Mouse (Mus musculus): ENCODE data around the gene 3110082I17Rik.
"Not testable (repeated sequence)": the region's sequence is repeated elsewhere in the genome, so short reads cannot be mapped to it uniquely, and the experiment has no call there.

3110082I17Rik gene

DNA sequence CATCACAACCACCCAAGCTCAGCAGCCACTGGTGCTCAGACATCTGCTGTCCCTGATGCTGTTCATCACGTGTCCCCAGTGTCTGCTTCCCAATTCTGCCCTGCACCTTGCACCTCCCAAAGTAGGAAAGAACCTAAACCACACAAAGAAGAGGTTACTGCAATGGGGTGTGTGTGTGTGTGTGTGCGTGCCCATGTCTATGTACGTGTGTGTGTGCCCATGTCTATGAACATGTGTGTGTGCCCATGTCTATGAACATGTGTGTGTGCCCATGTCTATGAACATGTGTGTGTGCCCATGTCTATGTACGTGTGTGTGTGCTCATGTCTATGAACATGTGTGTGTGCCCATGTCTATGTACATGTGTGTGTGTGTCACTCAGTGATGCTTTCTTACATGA is 64.8 kb downstream of the 3110082I17Rik start:
- no peak for DNase-seq (ENCODE audit: low read depth, low spot score)

DNA sequence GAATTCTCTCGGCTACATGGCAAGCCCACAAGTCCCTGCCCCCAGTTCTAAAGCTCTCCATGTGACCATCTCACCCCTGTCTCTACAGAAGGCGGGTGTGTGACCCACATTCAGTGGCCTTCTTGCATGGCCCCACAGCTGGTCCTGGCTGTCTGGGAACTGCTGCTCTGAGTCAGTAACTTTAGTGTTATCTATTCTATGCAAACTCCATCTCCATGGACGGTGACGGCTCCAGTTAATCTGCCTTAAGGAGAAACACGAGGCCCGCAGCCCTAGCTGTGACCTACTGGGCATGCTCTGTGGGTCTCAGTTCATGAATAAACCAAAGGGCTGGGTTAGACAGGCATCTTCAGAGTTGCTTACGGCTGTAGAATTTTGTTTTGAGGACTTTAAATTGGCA is 65.9 kb downstream of the 3110082I17Rik start:
- DNase-seq (ENCODE audit: low read depth, low spot score) = no peak

DNA sequence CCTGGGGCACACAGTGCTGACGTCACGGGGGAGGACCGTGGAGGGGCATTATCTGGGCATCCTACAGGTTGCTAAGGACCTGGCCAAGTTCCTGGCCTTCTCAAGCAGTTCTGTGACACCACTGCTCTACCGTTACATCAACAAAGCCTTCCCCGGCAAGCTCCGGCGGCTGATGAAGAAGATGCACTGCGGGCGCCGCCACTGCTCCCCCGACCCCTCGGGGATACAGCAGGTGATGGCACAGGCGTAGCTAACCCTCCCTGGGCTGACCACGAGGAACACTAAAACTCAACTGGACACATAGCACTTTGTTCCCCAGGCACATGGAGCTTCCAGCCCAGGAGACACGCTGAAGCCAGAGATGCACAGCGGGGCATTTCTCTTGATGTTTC is 67.1 kb downstream of the 3110082I17Rik start:
- DNase-seq (ENCODE audit: low read depth, low spot score) = no peak

DNA sequence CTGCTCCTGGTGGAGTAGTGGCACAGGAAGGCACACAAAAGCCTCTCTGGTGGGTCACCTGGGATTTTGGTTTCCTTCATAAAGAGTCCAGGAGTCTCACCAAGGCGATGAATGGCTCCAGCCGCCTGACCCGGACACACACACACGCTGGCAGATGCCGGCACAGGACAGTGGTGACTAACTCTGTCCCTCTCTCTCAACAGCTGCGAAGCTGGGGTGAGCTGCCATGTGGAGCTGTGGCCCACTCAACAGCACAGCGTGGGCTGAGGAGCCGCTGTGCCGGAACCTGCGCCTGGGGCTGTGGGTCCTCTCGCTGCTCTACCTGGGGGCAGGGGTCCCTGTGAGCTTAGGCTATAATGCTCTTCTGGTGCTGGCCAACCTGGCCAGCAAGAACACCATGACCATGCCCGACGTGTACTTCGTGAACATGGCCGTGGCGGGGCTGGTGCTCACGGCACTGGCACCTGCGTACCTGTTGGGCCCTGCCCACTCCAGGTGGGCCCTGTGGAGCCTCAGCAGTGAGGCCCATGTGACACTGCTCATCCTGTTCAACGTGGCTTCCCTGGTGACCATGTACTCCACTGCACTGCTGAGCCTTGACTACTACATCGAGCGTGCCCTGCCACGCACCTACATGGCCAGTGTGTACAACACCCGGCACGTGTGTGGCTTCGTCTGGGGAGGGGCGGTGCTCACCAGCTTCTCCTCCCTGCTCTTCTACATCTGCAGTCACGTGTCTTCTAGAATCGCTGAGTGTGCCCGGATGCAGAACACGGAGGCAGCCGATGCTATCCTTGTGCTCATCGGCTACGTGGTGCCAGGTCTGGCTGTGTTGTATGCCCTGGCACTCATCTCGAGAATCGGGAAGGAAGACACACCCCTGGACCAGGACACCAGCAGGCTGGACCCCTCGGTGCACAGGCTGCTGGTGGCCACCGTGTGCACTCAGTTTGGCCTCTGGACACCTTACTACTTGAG is 67.8 kb downstream of the 3110082I17Rik start:
- no peak for DNase-seq (ENCODE audit: low read depth, low spot score)

DNA sequence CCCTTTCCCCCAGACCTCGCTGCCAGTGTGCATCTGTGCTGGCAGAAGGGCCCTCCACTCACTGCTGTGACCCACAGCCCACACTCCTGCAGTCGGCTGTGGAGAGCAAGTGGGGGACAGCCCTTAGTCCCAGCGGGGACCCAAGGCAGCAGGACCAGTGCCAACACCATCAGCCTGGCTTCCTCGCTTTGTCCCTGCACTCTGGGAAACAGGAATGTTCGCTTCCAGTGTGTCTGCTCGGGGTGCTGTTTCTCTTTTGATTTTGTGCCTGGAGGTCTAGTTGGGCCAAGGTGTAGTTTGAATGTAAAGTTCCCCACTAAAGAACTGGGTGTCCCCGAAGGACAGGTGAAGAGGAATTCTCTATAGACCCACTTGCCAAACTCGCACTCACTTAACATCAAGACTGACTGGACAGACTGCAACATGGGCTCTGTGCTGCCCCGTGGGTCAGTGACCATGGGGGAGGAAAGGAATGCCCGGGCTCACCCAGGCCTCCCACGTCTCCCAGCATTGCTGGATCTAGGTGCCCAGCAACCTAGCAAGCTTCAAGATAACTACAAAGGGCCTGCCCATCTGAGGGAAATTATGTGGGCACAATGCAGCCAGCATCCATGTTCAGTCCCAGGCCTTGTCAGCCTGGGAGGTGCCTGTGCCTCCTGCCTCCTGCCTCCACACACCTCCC is 68.9 kb downstream of the 3110082I17Rik start:
- no peak for DNase-seq (ENCODE audit: low read depth, low spot score)

DNA sequence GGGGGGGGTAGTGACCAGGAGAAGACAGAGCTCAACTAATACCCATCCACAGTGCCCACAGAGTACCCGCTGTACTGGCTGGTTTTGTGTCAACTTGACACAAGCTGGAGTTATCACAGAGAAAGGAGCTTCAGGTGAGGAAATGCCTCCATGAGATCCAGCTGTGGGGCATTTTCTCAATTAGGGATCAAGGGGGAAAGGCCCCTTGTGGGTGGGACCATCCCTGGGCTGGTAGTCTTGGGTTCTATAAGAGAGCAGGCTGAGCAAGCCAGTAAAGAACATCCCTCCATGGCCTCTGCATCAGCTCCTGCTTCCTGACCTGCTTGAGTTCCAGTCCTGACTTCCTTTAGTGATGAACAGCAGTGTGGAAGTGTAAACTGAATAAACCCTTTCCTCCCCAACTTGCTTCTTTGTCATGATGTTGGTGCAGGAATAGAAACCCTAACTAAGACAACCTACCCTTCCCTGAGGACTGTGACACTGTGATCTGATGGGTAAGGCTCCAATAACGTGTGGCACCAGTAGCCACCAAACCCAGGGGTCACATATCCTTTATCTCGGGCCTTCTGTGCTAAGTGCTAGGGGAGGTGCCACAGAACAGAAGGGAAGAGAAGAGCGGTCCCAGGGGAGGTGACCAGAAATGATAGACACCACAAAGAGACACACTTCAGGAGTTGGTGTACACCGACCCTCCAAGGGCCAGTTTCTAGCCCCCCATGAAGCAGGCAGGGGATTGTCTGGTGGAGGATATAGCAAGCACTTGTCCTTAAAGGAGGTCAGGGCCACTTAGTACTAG is 69.8 kb downstream of the 3110082I17Rik start:
- DNase-seq (ENCODE audit: low read depth, low spot score) = not testable (repeated sequence)

DNA sequence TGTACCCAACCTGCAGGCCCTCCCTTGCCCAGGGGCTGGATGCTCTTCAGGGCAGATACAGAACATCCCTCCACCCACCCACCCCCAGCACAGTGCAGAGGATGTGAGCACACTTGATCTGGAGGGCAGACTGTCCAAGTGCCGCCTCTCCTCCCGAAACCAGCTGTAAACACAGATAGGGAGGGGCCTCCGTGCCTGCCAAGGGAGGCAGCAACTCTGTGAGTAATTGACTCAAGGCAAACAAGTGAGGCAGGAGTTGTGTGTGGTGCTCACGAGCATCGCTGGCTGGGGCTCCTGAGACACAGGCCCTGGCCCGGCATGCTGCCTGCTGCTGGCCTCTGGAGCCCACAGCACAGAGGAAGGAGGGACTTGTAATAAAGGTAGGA is 70.7 kb downstream of the 3110082I17Rik start:
- no peak for DNase-seq (ENCODE audit: low read depth, low spot score)

DNA sequence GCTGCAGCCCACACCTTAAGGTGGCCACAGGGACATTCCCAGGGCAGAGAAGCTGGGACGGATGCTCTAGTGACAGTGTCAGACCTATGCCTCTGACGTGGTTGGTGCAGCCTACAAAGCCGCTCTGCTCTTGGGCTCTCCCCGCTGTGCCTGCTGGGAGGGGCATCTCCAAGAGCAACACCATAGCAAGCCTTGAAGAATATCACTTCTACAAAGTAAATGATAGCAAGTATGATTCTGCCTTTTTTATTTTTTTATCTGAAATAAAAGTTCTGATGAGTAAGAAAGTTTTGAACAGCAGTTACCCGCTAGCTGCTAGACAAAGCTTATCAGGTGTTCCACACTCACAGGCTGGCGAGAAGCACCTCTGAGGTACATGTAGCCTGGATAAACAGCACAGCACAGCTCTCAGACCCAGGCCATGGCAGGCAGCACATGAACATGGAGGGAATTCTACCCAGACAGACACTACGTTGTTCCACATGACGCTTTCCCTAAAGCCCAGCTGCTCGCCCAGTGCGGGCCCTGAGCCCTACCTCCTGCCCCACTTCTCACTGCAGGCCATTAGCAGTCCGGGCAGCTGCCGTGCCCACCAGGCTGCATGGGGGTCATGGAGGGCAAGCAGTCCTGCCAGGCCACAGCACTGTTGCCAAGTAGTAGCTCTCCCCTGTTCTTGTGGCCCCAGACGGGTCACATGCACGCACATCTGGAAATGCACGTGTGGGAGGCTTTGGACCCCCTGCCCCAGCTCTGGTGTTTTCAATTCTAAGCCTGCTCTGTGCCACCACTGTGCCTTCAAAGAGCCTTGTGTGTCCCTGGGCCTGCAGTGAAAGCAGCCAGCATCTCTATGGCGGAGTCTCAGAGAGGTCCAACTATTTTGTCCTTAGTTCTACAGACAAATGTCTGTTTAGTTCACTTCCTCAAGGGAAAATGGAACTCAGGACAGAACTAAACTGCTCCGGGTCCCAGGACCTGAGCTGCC is 71.3 kb downstream of the 3110082I17Rik start:
- no peak for DNase-seq (ENCODE audit: low read depth, low spot score)

DNA sequence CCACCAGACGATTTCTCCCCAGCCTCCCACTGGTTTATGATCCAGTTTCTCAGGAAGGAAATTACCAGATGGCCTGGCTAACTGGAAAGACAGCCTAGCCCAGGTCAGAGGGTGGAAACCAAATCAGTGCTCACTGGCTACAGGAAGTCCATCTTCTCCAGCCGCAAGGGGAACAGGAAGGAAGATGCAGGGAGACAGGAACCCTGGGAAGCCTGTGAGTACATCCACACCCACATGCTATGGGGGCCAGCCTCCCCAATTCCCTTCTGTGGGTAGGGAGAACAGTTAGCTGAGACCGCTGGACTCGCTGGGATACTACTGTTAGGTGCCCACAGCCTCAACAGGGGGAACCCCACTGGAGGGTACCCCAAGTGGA is 72.1 kb downstream of the 3110082I17Rik start:
- DNase-seq (ENCODE audit: low read depth, low spot score) = no peak

DNA sequence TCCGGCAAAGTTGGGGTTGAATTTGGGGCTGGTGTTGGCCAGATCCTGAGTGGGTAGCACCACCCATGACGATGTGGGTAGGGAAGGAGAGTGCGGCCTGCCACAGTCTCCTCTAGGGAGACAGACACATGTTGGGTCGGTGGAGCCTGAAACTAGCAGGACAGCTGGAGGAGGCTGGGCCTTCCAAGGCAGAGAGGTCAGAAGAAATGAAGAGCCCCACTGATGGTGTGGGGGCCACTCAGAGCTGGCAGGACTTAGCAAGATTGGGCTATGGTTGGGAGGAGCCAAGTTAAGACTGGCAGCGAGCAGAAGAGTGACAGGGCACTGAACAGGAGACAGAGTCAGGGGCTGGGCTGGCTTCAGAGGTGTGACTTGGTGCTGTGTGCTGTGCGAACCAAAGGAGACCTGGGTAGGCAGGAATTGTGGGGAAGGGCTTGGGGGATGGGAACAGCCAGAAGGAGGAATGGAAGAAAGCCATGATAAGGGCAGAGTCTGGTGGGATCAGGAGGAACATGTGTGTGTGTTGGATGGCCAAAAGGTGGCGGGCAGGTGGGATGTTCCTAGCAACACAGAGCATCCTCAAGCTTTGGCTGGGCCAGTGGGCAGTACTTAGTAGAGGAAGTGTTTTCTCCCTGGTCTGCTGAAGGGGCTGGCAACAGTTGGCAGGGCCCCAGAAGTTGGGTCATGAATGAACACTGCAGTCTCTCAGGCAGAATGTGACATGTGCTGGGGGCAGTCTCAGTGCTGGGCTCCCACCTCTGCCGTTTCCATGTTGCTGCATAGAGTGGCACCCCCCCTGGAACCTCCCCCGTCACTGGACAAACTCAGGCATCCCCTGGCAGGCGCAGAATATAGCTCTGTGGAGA is 72.8 kb downstream of the 3110082I17Rik start:
- DNase-seq (ENCODE audit: low read depth, low spot score) = no peak

DNA sequence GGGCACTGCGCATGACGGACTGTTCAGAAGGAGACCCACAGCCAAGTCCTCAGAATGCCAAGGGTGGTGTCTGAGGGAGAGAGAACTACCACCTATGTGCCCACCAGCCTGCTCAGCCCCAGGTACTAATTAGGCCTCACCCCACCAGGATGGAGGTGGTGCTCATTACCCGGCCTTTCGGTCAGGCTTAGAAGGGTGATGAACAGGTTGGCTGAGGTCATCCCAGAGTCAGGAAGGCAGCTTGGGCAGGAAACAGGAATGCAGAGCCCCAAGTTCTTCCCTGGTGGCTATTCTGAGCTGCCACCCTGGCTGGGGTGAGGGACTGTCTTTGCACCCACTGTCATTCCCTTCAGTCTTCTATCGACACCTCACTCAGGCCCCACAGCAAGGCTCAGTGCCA is 74.3 kb downstream of the 3110082I17Rik start:
- DNase-seq (ENCODE audit: low read depth, low spot score) = no peak

DNA sequence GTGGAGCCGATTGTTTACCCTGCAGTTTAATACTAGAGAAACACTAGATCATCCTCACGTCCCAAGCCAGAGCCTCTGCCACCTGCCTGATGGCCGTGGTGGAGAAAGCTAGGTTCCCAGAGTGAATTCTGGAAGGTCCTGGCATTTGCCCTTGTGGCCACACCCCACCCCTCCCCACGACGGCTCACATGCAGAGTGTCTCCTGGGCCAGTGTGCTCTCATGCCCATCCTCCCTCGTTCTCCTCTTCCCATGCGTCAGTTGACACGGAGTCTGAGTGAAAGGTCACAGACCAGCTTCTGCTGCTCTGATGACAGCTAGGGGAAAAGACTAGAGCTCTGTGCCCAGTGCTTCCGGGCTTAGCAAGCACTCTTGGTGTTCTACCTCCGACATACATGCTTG is 75.8 kb downstream of the 3110082I17Rik start:
- no peak for DNase-seq (ENCODE audit: low read depth, low spot score)

DNA sequence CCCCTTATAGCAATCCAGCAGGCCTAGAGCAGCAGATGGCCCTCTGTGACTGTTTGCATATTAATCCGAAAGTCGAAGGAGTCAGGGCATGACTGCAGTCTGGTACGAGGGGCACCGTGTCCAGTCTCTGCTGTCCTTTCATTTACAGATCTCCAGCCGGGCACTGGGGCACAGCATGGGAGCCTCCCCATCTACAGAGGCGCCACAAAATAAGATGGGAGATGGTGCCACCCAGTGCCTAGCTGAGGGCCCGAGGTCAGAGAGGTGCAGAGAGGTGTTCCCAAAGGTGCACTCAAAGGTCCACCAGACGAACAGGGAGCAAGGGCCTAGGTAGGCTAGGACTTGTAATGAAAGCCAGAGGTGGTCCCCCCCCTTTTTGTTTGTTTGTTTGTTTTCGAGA is 77.1 kb downstream of the 3110082I17Rik start:
- no peak for DNase-seq (ENCODE audit: low read depth, low spot score)

DNA sequence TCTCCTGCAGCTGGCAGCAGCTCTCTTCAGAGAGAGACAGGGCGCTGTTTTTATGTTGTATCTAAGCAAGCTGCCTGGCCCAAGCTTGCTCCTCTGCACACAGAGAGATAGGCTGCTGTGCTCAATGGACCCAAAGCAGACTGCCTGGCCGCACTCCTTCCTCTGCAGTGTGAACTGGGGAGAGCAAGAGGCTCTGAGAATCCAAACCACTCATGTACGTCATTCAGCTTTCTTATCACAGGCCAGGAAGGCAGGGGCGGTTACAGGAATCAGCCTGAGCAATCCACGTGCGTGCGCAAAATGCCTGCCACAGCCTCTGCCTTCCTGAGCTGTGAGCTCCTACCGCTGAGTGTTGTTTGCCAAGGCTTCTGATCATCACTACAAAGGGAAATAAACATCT is 77.6 kb downstream of the 3110082I17Rik start:
- no peak for DNase-seq (ENCODE audit: low read depth, low spot score)

DNA sequence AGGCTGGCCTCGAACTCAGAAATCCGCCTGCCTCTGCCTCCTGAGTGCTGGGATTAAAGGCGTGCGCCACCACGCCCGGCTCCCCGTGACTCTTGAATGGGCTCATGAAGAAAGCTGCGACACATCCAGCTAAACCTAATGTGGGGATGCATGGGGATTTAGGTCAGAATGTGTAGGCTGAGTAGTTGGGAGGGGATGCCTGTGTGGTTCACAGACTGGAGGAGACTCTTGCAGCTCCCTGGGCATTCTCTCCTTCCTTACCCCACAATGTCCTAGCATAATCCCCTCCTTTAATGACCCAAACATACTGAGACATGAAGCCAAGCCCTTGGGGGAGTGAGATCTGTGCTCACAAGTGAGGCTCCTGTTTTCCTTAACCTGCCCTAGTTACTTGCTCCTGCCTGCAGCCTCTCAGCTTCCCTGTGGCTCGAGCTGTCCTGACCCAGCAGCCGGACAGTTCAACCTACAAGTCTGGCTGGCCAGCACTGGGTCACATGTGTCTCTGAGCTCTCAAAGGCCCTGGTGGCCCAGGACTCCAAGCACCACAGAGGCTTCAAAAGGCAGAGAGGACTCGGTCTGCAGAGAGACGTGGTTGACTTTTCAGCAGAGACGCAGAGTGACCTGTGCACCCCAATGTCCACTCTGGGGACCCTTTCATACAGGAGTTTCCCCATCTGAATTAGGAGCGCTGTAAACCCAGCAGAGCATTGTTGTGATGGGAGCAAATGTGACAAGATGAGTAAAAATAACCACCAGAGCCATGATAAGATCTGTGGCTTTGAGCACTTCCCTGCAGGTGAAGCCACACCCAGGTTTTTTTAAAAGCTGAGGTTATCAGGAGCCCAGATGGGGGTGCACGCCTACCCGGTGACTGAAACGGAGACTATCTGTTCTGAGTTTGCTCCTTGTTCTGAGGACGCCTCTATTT is 78.5 kb downstream of the 3110082I17Rik start:
- no peak for DNase-seq (ENCODE audit: low read depth, low spot score)

DNA sequence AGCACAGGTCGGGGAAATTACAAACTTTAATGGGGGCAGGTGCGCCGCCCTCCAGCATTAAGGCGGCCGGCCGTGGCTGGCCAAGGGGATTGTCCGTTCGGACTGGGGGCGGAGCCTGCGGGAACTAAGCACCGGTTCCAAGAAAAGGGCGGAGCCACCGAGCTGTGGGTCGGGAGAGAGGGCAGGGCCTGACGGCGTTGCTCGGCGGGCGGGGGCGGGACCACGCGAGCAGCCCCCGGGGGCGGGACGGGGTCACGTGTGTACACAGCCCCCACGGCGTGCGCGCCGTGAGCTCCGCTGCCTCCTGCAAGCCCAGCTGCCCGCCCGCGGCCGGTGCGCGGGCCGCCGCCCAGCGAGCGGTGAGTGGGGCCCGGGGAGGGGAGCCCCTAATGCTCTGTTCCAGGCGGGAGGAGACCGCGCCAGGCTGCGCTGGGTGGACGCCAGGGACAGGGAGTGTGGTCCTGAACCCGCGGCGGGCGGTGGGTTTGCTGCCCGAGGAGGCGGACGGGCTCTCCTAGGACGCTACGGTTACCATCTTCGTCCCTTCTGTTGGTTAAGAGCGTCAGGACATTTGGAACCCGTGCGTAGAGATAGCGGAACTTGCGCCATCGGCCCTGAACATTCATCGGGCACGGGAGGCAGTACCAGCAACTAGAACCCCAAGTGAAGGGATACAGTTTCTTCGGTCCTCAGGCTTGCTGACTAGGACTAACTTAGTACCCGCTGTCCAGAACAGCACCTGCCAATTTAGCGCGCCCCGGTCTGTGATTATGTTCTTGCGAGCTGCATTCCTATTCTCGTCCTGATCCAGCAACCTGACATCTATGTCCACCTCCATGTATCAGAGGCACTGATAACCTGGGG is 79.7 kb downstream of the 3110082I17Rik start:
- DNase-seq (ENCODE audit: low read depth, low spot score) = peak; percentile 87

DNA sequence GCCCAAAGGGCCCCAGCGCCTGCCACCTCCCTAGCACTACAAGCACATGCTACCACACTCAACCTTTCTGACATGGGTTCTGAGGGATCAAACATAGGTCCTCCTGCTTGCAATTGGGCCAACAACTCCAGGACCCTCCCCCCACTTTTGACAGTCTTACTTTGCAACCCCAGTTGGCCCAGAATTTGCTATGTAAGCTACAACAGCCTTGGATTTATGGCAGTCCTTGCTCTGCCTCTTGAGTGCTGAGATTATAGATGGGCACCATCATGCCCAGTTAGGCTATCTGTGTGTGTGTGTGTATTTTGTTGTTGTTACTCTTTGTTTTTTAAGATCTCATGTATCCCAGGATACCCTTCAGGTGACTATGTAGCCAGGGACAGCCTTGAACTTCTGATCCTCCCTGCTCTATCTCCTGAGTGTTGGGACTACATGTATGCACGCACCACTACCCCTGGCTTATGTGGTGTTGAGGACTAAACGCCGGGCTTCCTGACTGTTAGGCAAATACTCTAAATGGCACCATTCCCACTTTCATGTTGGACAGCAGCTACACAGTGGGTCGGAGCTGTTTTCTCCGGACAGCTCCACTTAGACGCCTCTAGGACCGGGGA is 80.4 kb downstream of the 3110082I17Rik start:
- no peak for DNase-seq (ENCODE audit: low read depth, low spot score)
